Mouse (Mus musculus) thymus, postnatal 10 days (tissue): ENCODE results near the gene 2310022A10Rik.
"Not testable (repeated sequence)": the region's sequence is repeated elsewhere in the genome, so short reads cannot be mapped to it uniquely, and the experiment has no call there.

Source experiments
- DNase-seq, 2 experiments: peaks; one replicate each; pipeline ENCODE4 v3.0.0; 2021; ENCODE audit warnings: low spot score in 2 of 2

2310022A10Rik gene

DNA sequence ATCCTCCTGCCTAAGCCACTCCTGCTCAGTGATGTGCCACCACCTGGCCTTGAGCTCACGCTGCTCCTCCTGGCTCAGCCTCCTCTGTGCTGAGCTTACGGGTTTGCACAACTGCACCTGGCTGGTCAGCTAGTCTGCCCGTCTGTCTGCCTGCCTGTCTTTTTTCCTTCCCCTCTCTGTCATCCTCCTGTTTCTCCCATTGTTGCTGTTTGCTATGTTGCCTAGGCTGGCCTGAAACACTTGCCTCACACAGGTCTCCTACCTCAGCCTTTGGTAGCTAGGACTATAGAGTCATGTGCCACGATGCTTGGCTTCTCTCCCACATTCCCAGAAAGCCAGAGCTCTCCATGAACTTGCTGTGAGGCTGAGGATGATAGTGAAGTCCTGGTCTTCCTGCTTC lies 59.9 kb downstream of the 2310022A10Rik start:
- no peak for DNase-seq

DNA sequence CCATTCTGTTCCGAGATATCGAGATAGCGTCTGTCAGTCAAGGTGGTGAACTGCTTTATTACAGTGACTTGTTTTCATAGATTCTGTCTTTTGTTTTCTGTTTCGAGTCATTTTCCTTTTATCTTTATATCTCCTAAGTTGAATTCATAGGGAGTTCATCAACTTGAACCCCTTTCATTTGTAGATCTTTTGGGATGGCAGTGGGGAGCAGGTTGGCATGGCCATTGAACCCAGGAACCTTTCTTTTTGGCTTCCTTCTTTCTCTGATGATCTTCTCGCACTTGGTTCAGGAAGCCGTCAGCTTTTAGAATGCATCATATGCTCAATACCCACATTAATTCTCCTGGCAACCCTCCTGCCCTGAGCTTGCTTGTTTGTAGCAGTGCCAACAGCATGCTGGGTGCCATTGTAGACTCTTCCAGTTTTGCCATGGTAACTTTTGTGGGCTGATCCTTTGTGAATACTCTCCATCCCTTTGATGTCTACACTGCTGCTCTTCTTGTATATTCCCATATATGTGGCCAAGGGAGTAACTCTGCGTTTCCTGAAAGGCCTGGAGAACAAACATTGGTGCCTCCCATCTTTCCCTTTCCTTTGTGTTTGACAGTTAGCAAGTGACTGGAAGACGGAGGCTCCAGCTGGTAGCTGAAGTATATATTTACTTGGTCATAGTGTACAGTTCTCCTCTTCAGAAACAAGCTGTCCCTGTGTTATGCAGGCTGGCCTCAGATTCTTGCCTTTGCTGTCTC lies 60.9 kb downstream of the 2310022A10Rik start:
- no peak for DNase-seq

DNA sequence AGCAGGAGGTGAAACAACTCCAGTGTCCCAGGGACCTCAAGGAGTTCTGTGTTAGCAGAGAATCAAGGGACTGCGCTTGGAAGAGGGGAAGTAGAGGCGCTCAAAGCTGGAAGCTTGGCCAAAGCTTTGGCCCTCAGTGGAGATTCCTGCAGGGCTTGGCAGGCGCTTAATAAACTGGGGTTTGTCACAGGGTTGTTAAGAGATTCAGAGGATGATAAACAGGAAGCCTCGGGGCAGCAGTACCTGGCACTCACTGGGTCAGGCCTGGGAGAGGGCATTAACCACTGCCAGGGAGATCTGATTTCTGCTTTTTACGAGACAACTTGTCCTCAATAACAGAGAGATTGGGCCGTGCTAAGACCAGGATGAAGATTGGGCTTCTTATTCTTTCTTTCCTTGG lies 68.0 kb downstream of the 2310022A10Rik start:
- DNase-seq: no peak

DNA sequence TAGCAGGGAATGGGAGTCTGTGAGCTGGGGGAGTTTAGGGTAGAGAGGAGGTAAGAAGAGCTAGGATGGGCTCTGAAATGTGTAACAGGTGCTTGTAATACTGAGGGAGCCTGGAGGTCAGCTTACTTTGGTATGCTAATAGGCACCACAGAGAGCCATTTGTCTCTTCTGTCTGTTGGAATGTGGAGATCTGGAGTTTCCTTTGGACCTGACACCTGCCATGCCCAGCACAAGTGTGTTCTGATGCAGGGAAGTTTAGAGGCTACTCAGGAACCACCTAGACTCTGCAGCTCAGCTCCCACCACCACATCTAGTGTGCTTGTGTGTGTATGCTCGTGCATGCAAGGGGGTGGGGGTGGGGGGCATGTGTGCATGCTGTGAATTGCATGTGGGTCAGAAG lies 69.2 kb downstream of the 2310022A10Rik start:
- no peak for DNase-seq

DNA sequence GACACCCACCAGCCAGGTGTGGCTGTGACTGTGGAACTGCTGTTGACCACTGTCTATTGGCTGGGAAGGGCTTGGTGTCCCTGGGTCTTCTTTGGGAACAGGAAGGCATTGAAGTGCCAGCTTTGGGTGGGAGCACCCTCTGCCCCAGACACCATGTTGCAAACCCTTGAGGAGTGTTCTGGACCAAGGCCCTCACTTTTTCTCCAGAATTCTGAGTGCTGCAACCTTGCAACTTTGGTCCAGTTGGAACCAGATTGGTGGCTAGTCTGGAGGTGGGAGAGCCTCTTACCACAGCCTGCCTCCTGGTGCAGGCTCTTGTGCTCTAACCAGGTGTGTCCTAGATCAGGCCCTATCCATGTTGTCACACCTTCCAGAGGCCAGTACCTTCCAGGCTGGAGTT lies 71.9 kb downstream of the 2310022A10Rik start:
- no peak for DNase-seq

DNA sequence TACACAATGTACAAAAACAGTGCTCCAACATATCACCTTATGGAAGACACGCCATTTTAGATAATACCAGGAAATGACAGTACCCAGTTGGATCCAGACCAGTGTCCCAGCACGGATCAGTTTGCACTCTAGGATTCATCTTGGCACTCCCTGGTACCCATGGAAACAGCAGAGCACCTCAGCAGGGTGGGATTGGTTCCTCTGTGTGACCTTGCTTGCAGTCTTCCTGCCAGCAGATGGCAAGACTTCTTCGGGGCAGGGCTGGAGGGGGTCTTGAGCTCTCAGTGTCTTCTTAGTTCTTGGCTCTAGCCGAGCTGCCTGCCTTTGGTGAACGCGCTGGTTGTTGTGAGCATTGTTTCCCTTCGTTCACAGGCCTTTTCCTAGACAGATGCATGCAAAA lies 74.7 kb downstream of the 2310022A10Rik start:
- no peak for DNase-seq

DNA sequence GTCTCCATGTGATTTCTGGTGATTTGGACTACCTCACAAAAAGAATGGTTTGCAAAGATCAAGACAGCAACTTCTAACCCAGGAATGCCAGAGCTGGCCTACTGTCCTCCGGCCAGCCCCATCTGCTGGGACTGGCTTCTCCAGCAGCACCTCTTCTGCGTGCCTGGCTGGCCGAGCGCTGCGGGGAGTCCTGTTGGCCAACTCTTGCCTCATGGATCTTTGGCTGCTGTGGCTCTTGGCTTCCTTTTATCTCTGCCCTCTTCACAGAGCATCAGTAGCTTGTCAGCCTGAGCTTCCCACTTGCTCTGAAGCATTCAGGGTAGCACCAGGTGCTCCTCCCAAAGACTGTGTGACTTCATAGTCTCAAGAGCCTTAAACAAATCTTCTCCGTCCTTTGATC lies 75.2 kb downstream of the 2310022A10Rik start:
- no peak for DNase-seq

DNA sequence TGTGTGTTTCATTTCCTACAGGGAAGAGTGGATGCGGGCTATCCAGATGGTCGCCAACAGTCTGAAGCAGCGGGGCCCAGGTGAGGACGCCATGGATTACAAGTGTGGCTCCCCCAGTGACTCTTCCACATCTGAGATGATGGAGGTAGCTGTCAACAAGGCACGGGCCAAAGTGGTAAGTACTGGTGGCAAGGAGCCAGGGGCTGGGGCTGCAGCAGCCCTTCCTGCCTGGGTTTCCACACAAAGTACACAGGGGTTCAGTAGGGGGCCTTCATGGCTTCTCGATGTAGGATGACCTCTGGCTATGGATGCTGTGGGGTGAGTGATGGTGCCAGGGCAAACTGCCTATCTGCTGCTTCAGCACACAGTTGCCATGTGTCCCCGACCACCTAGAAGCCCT lies 75.8 kb downstream of the 2310022A10Rik start:
- DNase-seq: not testable (repeated sequence)

DNA sequence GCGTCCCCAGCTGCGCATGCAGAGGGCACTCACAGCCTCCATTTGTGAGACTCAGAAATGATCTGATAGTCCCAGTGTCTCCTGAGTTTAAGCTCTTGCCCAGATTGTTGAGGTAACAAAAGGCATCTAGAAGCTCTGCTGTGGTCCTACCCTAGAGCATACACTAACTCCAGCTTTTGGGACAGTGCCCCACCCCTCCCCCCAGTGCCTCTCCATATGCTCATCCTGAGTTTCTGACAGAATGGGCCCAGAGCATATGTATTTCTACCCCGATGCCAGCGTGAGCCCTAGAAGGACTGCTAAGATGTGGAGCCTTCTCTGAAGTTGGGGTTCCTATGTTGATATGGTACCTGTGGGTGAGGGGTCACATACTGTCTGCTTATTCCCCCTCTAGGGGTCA lies 78.4 kb downstream of the 2310022A10Rik start:
- no peak for DNase-seq
